Mouse (Mus musculus): ENCODE data around the gene Lcn12.
A peak's percentile ranks its signal among the peaks of the same experiment; 100 is the strongest.

Lcn12 gene

GRCm38 (mm10) chr2:25461407-25461806 is 32.3 kb downstream of the Lcn12 start:
- DNase-seq (ENCODE audit: extremely low read depth, low read depth, low spot score): no peak

GRCm38 (mm10) chr2:25460551-25461309 is 33.0 kb downstream of the Lcn12 start, which contains the start of gene Paxx:
TSS of gene Paxx (minus strand) at chr2:25461094.
- peak; percentile 85 for DNase-seq (ENCODE audit: extremely low read depth, low read depth, low spot score)

DNA sequence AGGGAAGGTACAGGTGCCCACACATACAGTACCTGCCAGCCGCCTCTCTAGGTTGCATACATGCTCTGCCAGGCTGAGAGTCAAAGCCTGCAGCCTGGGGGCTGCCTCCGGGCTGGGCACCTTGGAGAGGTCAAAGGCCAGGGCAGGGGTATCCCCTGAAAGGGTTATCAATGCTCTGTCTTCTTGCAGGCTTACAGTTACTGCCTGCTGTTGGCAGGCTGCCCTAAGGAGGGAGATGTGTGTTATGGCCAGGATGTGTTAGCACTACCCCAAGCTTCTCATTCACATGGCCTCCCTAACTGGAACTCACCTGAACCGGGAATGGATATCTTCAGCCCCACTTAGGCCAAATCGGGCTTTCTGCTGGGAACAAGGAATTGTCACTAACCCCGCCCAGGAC is 33.6 kb downstream of the Lcn12 start:
- DNase-seq (ENCODE audit: extremely low read depth, low read depth, low spot score): no peak

DNA sequence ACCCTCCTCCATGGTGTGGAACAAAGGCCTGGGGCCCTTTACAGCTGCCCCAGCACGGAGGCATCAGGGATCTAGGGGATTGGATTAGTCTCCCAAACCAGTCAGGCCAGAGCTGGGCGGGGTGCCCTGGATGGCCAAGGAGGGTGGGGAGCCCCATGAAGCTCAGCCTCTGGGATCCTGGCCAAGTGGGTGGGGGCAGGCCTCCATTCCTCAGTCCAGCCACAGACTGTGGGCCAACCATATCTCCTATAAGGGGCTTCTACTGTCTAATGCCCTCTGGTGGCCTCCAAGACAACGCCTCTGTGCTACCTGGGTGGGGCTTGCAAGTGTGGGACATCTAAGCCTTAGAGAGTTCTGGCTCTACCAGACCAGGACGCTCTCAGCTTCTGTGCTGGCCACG is 34.8 kb downstream of the Lcn12 start:
- DNase-seq (ENCODE audit: extremely low read depth, low read depth, low spot score): no peak

GRCm38 (mm10) chr2:25457022-25457896 is 36.5 kb downstream of the Lcn12 start:
- no peak for DNase-seq (ENCODE audit: extremely low read depth, low read depth, low spot score)

GRCm38 (mm10) chr2:25456205-25456953 is 37.3 kb downstream of the Lcn12 start, which contains the start of gene Clic3:
TSS of gene Clic3 (plus strand) at chr2:25456838.
- DNase-seq (ENCODE audit: extremely low read depth, low read depth, low spot score): no peak

- no peak for DNase-seq (ENCODE audit: extremely low read depth, low read depth, low spot score)
Observed at GRCm38 (mm10) chr2:25452951-25453350, 40.8 kb downstream of the Lcn12 start.

- DNase-seq (ENCODE audit: extremely low read depth, low read depth, low spot score): no peak
Observed at GRCm38 (mm10) chr2:25450853-25451647, 42.7 kb downstream of the Lcn12 start.

DNA sequence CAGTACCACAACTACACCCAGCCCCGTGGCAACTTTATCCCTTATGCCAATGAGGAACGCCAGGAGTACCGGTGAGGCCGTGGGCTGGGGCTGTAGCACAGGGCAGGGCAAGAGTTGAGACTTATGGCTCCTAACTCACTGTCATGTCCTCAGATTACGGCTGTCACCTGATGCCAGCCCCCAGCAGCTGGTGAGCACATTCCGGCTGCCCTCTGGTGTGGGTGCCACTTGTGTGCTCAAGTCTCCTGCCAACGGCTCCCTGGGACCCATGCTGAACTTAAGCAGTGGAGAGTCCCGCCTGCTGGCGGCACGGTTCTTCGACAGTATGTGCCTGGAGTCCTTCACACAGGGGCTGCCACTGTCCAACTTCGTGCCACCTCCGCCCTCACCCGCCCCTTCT is 51.0 kb downstream of the Lcn12 start:
- DNase-seq (ENCODE audit: extremely low read depth, low read depth, low spot score): no peak

DNA sequence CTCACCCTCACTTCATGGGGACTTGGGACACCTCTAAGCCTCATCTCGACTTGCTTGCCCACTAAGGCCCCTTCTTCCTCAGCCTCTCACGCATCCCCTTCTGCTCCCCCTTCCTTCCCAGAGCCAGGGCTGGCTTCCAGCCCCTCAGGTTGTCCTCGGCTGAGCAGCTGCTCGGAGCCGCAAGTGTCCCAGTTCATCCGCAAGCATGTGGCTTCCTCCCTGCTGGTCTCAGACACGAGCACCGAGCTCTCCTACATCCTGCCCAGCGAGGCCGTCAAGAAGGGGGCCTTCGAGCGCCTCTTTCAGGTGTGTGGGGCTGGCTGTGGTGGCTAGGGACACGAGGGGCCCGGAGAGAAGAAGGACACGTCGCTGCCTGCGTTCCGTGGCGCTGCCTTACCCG is 52.6 kb downstream of the Lcn12 start:
- no peak for DNase-seq (ENCODE audit: extremely low read depth, low read depth, low spot score)
